Mouse (Mus musculus): ENCODE measurements around the gene Wscd1. TPM values are rescaled to one million over a fixed set of nuclear protein-coding genes. Genes with fewer than 3 reads are reported as not detected.

Gene Wscd1
- total RNA-seq, 2 experiments from 2014 or later, result 61.4 to 71.4 TPM

DNA sequence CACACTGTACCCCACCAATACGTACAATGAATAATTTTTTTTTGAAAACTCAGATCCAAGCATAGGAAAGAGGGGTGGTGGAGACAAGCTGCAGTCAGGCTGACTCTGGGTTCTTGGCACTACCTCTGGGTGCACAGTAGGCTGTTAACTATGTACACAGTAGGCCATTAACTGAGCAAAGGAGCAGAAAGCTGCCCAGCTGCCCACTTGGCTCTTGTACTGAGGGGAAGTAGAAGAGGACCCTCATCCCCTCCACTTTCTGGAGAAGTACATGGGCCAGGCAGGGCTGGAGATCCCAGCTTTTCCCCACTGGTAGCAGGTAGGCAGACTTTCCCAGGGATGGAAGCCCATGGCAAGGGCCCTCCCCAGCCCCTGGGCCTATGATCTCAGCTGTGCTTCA is 16.7 kb downstream of the Wscd1 start:
- intact Hi-C loops (cut with DNase I), result no loop called here
- peak; percentile 45 for DNase-seq

GRCm38 (mm10) chr11:71767726-71768125 is 18.0 kb downstream of the Wscd1 start:
- intact Hi-C loops (cut with DNase I), result no loop called here
- peak; percentile 66 for DNase-seq

DNA sequence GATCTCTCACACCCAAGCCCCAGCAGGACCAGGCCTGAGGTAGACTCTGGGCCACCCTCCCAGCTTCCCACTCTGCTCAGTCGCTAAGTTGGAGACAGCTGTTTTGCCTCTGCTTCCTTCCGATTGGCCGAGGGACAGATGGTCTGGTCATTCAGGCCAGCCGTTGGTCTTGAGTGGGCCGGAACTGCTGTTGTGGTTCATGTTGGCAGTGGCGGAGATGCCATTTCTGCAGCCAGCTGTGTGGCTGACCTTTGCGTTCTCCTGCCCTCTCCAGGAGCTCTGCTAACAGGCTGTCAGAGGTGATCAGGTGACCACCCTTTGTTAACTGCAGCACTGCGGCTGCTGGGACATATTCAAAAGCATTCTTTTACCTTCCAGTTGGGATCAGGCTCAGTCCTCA is 20.0 kb downstream of the Wscd1 start:
- intact Hi-C loops (cut with DNase I), result no loop called here
- no peak for DNase-seq

GRCm38 (mm10) chr11:71770479-71770878 is 20.8 kb downstream of the Wscd1 start:
- peak; percentile 66 for DNase-seq
- intact Hi-C loops (cut with DNase I), result no loop called here

DNA sequence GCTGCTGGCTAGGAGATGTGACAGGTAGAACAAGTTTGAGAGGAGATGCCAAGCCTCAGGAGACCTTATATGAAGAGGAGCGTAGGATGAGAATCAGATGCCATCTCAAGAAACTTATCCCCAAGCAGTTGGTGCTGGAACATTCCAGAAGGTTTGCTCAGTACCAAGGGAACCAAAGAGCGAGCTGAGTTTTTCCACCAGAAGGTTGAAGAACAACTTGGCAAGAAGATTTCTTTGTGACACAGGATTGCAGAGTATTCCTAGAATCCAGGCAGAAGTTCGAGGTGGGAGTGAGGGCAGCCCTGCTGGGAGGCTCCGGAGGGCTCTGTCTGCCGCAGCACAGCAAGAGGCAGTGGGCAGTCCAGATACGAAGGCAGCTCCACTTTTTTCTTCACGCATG is 21.4 kb downstream of the Wscd1 start:
- intact Hi-C loops (cut with DNase I), result no loop called here
- DNase-seq, result no peak

- intact Hi-C loops (cut with DNase I), result no loop called here
These were observed 22.3 kb downstream of the Wscd1 start for GRCm38 (mm10) chr11:71772056-71772455.

GRCm38 (mm10) chr11:71772802-71773201 is 23.1 kb downstream of the Wscd1 start:
- intact Hi-C loops (cut with DNase I), result no loop called here
- no peak for DNase-seq

More at GRCm38 (mm10) chr11:71772056-71772455, 22.3 kb downstream of the Wscd1 start:
- DNase-seq, result no peak

DNA sequence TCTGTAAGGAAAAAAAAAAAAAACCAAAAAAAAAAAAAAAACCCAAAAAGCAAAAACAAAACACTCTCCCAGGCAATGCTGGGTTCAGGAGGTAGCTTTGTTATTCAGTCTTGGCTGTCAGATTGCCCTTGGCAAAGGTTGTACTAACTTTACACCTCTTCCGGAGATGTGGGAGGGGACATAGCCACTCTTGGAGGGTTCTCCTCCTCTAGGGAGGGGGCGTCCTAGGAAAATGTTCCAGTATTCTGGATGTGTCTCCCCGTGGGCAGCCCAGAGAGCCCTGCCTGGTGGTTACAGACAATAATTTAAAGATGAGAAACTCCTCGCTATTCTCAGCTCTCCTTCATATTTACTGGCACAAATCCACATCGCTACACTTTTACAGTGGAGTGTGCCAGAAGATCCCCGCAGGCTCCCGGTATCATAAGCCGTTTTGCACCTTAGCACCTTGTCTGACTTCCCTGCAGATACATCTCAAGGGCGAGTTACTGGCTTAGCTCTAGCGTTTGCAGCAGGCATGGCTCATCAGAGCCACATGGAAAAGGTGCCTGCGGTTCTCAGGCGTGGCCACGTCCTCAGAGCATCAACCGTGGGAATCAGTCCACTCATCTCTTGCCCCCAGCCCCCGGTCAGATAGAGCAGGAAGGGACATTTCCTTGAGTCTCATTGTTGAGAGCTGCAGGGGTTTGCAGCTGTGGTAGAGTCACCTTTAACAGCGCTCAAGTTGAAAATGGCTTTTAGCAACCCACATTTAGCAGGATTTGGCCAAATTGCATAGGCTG is 24.5 kb downstream of the Wscd1 start:
- intact Hi-C loops (cut with DNase I), result no loop called here
- no peak for DNase-seq

DNA sequence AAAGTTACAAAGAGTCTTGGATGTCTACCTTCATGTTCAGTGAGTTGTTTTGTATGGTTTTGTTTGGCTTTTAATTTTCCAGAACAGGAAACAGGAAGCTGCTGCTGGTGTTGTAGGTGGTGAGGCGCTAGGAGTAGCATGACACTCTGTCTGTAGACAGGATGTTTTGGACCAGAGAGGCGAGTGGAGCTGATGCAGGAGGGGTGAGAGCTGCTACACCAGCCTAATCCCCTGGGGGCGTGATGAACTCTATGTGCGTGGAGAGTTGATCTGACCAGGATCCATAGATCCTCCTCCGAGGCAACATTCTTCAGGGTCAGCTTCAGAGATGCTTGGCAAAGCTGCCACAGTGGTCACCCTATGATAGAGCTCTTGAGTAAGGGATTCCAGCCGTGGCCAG is 25.3 kb downstream of the Wscd1 start:
- intact Hi-C loops (cut with DNase I), result no loop called here
- DNase-seq, result no peak

DNA sequence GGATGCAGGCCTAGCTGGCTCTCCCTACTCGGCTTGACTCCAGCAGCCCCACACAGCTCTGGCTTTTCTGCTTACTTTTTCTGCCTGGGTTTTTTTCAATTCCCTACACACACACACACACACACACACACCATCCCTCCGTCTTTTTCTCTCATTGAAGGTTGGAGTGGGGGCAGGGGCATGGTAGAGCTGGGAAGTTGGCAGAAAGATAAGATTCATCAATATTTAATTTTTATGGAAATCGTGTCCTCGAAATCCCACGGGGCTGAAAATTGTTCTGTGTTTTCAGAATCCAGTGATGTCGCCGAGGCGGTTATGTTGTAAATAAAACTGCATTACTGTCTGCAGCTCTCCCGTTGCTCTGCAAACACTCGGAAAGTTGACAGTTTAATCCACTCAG is 29.9 kb downstream of the Wscd1 start:
- no peak for DNase-seq

GRCm38 (mm10) chr11:71781737-71782354 is 32.1 kb downstream of the Wscd1 start:
- intact Hi-C loops (cut with DNase I), result no loop called here
- no peak for DNase-seq

More for the DNA sequence above, 29.9 kb downstream of the Wscd1 start:
- intact Hi-C loops (cut with DNase I), result no loop called here

GRCm38 (mm10) chr11:71785499-71785898 is 35.8 kb downstream of the Wscd1 start:
- intact Hi-C loops (cut with DNase I), result no loop called here

GRCm38 (mm10) chr11:71788209-71788608 is 38.5 kb downstream of the Wscd1 start:
- intact Hi-C loops (cut with DNase I), result no loop called here
- DNase-seq, result no peak

More at GRCm38 (mm10) chr11:71785499-71785898, 35.8 kb downstream of the Wscd1 start:
- peak; percentile 56 for DNase-seq

DNA sequence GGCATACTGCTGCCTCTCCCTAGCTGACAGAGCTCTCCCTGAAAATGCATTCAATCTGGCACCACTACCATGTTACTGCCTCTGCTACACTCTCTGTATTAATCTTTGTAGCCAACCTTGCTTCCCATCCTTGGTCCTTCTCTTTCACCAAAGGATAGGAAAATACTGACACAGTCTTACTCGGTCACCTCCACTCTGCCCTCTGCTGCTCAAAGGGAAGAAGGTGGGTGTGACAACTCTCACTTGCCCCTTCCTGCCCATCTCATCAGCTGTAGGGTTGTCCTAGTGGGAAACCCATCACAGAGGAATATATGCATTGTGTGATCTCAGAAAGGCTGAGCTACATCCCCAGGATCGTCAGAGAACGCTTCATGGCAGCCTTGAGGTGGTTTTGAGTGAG is 40.5 kb downstream of the Wscd1 start:
- no peak for DNase-seq
- intact Hi-C loops (cut with DNase I), result no loop called here

- intact Hi-C loops (cut with DNase I), result no loop called here
These were observed 49.5 kb downstream of the Wscd1 start for GRCm38 (mm10) chr11:71799206-71799605.

GRCm38 (mm10) chr11:71808521-71808920 is 58.8 kb downstream of the Wscd1 start:
- no peak for DNase-seq
- intact Hi-C loops (cut with DNase I), result no loop called here

More at GRCm38 (mm10) chr11:71799206-71799605, 49.5 kb downstream of the Wscd1 start:
- DNase-seq, result no peak

DNA sequence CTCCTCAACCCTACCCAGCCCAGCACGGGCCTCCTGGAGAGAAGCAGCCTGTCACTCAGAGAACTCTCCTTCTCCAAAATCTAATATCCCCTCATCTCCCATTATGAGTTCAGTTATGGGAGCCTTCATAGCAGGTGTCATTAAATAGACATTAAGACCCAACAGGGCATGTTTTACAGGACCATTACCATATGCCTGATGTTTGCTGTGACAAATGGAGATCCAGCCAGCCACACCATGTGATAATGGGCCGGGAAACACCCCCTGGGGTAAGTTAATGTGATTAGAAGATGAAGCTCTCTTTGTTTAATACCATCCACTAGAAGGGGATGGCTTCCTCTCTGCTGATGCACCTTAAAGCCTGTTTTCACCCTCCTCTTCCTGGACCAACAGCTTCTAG is 62.1 kb downstream of the Wscd1 start:
- intact Hi-C loops (cut with DNase I), result no loop called here
- no peak for DNase-seq

DNA sequence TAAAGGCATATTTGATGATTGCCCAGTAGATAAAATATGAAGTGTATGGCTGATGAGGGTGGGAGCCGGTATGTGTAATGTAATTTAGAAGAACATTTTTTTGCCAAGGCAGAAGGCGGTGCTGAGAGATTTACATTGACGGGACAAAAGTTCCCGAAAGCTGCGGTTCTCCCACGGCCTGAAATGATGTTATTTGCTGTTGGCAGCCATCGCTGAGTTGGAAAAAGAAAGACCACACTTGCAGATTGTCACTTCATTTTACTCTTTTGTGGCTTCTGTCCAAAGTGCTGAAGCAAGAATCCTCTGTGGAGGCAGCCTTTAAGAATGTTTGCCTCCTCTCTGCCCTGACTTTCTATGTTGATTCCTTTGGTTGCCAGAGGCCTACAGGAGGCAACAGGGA is 63.2 kb downstream of the Wscd1 start:
- intact Hi-C loops (cut with DNase I), result no loop called here
- no peak for DNase-seq

DNA sequence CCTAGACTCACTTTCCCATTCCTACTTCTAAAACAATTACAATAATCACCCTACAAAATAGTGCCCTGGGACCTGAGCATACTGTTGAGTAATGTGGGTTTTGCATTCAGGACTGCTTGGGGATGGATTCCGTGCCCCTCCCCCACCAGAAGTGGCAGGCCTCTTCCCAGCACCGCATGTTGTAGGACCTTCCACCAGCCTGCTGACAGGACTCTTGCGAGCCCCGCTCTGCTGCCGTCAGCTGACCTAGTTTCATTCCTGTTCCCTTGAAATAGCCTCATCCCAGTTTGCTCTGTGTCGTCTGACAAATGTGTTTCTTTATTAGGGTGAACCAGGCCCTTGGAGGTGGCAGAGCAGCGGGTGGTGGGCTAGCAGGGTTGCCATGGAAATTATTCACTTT is 64.8 kb downstream of the Wscd1 start:
- intact Hi-C loops (cut with DNase I), result no loop called here
- no peak for DNase-seq

- no peak for DNase-seq
- intact Hi-C loops (cut with DNase I), result no loop called here
These were observed 65.6 kb downstream of the Wscd1 start for GRCm38 (mm10) chr11:71815326-71815725.

DNA sequence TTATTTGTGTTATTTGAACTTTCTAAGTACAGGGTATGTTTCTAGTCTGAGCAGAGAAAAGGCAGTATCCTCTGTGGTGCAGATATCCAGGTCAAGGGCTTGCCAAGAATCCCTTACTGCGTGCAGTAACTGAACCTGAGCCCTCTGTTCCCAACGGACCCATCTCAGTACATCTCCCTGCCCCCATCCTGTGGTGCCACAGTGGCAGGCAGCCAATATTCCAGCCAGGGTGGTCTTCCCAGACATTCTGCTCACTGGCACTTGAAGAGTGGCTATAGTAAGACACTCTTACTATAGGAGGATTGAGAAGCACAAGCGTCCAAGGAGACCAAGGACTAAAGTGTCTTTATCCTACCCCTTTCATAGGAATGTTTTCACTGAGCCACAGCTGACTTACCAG is 67.2 kb downstream of the Wscd1 start:
- intact Hi-C loops (cut with DNase I), result no loop called here
- peak; percentile 50 for DNase-seq

GRCm38 (mm10) chr11:71817341-71817740 is 67.6 kb downstream of the Wscd1 start:
- no peak for DNase-seq
- intact Hi-C loops (cut with DNase I), result no loop called here
